Mouse (Mus musculus) gastrocnemius, postnatal 25 days (tissue): ENCODE measurements at regions not wholly inside any gene's neighbourhood (a gene's known extent, or its start where the extent isn't known, plus 50 kb on each side); places are given as distances from the start of the nearest gene placed in this dataset.

Experiments used
- DNase-seq: peaks from one replicate; pipeline ENCODE4 v3.0.0; 2022

- DNase-seq = no peak
Observed at GRCm38 (mm10) chr15:68811041-68811440, 2310.3 kb upstream of the Lrrc6 start.

GRCm38 (mm10) chr15:68810593-68810992, 2309.9 kb upstream of the Lrrc6 start:
- DNase-seq = no peak

DNA sequence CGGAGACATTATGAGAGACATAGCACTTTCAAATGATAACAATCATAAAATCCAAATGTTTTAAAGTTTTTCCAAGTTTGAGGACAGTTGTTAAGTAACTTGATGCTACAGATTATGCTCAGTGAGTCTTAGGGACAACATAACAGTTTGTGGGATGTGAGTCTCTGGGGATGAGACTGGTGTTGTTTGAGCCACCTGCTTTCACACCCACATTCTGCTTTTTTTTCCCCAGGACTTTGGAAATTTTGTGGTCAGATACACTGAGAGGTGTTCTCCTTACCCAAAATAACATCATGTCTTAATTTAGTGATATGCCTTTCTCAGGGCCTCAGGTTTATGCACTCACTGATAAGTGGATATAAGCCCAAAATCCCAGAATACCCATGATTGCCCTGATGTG, 2307.5 kb upstream of the Lrrc6 start:
- DNase-seq = no peak

GRCm38 (mm10) chr15:68804254-68804653, 2303.5 kb upstream of the Lrrc6 start:
- no peak for DNase-seq

DNA sequence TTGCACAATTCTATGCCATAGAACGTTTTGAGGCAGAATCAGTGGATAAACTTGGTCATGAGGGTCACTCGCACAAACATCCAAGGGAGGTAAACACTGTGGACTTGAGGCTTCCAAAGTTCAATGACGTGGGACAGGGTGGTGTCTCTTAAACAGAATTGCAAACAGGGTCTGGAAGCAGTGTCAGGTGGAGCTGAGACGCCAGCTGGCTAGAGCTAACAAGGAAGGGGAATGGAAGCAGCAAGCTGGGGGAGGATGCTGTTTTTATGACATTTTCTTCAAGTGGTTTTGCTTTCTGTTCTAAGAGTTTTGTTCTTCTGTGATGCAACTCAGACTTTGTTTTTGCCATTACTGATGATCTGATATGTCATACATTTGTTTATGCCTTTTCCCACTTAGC, 2301.1 kb upstream of the Lrrc6 start:
- no peak for DNase-seq

DNA sequence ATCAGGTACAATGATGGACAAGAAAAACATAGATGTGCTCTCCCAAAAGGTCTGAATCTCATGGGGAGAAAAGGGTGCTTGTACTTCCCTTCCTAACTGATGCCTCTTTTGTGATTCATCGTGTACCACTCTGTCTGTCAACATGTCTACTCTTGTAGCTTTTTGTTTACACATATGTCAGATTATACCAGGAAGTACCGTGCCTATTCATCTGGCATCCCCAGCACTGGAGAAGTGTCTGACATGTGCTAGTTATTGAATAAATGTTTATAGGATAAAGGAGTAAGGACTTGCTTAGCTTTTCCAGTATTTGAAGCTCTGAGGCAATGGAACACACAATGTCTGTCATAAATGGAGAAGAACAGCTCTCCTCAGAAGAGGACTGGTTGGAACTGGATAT, 2296.7 kb upstream of the Lrrc6 start:
- DNase-seq = no peak

GRCm38 (mm10) chr15:68795239-68795960, 2294.7 kb upstream of the Lrrc6 start:
- no peak for DNase-seq

DNA sequence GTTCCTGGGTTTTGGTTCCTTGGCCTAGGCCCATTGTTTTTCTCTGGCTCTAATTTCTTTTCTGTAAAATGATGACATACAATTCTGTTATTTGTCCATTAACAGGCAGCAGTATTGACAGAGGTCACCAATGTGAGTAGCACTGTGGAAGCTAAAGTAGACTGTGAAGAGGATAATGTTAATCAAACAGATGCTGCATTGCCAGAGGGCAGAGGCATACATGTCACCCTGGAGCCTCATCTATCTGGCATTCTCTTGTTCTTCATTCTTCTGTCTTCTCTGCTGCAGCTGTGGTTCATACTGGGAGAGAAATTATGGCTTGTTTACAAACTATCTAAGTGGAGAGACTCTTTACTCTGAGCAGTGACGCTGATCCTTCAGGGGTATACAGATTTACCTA, 2259.2 kb upstream of the Lrrc6 start:
- no peak for DNase-seq

- DNase-seq = no peak
Observed at GRCm38 (mm10) chr15:68755255-68755654, 2254.5 kb upstream of the Lrrc6 start.

DNA sequence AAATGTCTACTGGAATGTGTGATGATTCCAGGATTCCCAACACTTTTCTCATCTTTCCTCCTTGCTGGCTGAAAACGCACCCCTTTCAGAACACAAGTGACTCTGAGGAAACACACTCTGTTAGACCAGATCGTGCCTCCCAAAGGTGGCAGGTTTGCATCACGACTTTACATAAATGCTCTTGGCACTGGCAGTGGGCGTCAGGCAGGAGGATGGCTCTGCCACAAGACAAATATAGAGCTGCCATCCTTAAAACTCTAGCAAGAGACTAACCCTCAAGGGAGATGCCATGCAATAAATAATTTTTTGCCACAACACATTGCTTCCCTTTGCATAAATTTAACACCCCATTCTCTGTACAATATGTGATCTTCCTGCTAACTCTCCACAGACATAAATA, 2254.1 kb upstream of the Lrrc6 start:
- DNase-seq = no peak

DNA sequence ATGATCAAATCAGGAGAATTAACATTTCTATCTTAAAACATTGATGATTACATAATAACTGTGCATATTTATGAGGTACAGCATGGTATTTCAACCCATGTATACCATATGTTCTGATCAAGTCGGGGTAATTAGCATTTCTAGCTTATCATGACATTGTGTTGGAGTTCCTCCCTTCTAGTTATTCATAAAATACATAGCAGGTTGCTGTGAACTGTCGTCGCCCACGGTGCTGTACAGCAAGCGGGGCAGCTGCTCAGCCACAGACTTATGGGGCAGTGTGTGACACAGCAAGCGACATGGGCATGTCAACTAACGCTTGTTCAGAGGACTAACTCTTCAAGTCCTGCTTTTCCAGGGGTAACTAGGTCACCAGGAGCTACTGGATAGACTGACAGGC, 2238.6 kb upstream of the Lrrc6 start:
- no peak for DNase-seq

- DNase-seq = no peak
Observed at GRCm38 (mm10) chr15:68721250-68721649, 2220.5 kb upstream of the Lrrc6 start.

- no peak for DNase-seq
Observed at GRCm38 (mm10) chr15:68719486-68719885, 2218.8 kb upstream of the Lrrc6 start.

DNA sequence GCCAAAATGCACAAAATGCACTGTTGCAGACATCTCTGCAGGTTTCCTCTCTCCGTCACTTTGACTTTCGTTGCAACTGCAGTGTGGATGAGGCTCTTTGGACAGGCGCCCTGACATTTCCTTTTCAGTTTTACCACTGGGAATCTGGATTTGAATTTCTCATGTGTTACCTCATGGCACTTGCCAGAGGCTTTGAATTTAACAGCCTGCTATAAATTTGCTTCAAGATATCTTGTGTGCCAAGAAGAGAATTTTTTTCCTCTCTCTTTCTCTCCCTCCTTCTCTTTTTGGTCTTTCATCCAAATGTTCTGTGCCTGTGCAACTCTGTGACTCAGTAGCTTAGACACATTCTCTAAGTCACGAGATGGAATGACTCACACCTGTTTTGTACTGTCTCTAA, 2213.6 kb upstream of the Lrrc6 start:
- no peak for DNase-seq

GRCm38 (mm10) chr15:68707306-68707705, 2206.6 kb upstream of the Lrrc6 start:
- DNase-seq = no peak

- DNase-seq = no peak
Observed at GRCm38 (mm10) chr15:68695041-68695650, 2194.4 kb upstream of the Lrrc6 start.

DNA sequence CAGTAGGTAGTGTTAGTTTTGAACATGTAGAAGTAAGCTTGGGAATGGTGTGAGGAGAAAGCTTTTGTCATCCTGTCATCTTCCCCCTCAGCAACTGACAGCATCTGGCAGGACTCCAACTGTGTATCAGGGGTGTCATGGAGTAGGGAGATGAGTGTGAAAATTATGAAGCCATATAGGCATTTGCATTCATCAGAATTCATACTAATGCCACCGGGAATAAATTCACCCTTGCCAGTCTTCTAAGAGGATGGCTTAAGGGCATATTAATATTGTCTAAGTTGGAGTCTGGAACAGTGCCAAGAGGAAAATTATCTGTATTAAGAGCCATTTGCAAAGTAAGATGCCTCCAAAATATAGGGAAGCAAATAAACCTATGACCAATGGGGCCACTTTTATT, 2166.8 kb upstream of the Lrrc6 start:
- DNase-seq = no peak

DNA sequence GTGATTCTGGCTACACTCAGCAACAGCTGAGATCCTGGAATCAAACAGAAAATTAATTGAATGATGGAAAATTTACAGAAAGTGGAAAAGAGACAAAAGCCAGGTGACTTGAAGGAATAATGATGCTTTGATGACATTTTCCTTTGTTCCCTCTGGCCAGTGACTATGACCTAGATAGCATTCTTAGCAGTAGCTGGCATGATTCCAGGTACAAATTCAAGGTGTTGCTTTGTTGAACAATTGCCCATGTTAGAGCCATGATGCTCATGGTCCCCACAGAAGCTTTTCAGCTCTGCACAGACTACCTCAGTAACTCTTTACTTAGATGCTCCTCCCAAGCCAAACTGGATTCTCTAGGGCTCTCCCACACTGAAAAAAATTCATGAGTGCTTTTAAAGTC, 2164.6 kb upstream of the Lrrc6 start:
- no peak for DNase-seq

GRCm38 (mm10) chr15:68656722-68657121, 2156.0 kb upstream of the Lrrc6 start:
- DNase-seq = no peak

DNA sequence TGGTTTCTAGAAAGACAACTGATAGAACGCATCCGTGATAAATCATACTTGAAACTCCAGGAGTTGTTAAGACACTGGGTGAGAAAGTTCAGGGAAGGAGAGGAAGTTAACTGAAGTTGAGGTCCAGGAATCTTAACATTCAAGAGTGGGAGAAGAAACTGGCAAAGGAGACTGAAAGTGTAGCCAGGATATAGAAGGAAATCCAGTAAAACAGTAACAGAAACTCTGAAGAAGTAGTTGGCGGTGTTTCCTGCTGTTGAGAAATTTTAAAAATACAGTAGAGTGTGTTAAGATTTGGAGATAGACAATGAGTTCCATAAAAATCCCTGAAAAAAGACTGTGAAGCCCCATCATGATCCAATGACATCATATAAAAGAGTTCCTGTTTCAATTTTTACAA, 2154.3 kb upstream of the Lrrc6 start:
- no peak for DNase-seq

DNA sequence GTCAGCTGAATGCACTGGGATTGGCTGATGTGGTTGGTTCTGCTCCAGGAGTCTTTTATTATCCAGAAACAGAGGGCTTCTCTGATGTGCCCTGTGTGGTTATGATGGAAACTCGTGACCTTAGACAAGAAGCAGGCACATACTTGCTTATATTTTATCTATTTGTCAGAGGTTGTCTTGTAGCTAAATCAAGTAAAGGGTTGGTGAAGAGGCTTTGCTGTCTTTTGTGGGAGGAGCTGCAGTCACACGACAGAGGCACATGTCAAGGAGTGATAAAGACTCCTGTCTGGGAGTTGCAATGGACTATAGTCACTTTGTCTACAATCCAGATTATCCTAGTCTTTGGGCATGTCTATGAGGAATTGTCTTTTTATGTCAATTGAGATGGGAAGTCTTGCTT, 2149.9 kb upstream of the Lrrc6 start:
- no peak for DNase-seq

- DNase-seq = no peak
Observed at GRCm38 (mm10) chr15:68650033-68650432, 2149.3 kb upstream of the Lrrc6 start.

DNA sequence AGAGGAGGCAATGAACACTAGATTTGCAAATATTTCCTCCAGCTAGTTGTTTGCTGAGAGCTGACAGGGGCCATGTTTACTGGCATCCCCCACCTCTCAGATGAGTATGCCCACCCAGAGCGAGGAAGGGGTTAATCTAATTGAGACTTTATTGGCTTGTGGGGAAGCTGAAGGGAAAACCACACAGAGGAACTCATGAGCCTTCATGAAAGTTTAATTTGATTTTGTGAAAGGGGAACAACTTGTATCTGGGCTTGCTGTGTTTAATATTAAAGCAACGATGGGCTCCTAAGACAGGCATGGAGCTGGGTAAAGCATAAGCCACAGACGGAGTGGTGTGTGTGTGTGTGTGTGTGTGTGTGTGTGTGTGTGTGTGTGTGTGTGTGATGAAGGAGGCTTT, 2146.2 kb upstream of the Lrrc6 start:
- DNase-seq = no peak

DNA sequence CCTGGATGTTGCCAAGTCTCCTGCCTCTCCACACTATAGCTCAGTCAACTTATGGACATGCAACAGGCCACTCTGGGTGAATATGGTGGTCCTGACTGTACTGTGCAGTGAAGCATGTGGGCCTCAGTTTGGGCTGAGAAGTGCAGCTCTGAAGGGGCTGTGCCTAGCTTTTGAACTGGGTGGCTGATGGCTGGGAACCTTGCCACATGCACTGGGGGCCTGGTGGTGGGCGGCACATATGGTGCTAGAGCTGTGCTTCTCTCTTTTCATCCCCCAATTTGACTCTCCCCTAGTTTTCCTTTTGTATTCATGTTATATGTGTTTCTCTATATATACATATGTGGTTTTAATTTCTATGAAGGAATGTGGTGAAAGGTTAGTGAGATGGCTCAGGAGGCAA, 2144.2 kb upstream of the Lrrc6 start:
- no peak for DNase-seq
